Mouse (Mus musculus): Measurements from ENCODE around the gene Rtn4rl2.

The Rtn4rl2 gene

DNA sequence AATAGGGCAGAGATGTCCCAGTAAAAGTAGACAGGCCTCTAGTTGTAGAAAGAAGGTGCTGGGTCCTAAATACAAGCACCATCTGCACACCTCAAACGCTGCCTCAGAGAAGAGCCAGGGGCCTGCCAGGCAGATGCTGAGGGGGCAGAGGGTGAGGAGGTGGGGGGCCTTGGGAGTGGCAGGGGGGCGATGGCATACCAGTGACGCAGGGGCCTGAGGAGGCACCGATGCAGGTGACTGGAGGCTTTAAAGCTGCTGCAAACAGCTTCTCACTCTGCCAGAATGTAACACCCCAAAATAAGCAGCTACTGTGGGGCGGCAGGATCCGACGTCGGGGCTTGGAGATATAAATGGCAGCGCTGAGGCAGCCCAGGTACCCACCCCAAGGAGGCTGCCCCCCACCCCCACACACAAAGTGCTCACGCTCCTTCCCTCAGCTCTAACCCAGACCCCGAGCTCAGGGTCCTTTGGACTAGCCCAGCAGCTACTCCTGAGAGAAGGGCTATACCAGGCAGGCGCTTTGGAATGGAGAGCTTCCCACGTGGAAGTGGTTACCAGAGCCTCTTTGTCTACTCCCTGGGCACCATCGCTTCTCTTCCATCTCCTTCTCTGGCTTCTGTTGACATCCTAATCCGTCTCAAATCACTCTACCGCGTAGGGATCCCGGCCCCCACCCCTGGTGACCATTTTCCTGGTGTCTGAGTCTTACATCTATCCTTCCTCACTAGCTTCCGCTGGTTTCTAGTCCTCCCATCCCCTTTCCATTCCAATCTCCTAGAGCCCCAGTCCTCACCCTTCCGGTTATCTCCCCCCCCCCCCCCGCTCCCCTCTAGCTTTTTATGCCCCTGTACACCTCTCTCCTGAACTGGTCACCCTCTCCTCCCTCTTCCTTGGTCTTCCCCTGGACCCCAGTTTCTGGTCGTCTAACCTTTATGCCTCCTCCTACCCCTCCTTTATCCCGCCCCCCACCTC lies 1.1 kb downstream of the Rtn4rl2 start:
- DNase-seq (ENCODE audit: low spot score in 2 of 2): no peak

DNA sequence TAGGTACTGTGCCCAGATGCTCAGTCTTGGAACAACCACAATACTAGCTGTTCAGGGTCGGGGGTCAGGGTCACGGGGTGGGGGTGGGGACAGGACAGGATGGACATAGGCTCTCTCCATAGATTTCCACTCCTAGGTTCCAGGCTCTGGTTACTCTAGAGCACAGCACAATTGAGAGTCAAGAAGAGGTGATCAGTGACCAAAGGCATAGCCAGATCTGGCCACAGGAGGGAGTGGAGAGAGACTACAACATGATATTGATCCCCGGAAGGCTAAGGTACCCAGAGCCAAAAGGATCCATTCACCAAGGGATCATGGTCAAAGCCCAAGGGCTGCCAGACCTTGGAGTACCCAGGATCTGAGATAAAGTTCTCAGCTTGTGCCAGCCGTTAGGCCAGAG lies 1.9 kb downstream of the Rtn4rl2 start:
- DNase-seq (ENCODE audit: low spot score in 2 of 2): no peak

DNA sequence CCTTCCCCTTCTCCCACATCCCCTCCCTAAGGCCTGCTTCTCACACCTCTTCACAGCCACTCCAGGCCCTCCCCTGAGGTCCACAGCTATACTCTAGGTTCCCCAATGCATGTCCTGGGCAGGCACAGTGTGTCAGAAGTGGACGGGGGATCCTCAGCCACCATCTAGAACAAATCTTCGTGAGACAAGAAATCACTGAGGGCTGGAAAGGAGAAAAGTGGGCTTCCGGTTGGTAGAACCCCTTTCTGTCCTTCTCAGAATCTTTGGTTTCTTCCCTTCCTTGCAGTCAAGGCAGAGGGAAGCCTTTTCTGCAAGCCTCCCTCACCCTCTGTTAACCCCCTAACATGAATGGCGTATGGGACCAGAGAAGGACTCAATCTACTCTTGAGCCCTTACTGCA lies 2.6 kb downstream of the Rtn4rl2 start:
- no peak for DNase-seq (ENCODE audit: low spot score in 2 of 2)

DNA sequence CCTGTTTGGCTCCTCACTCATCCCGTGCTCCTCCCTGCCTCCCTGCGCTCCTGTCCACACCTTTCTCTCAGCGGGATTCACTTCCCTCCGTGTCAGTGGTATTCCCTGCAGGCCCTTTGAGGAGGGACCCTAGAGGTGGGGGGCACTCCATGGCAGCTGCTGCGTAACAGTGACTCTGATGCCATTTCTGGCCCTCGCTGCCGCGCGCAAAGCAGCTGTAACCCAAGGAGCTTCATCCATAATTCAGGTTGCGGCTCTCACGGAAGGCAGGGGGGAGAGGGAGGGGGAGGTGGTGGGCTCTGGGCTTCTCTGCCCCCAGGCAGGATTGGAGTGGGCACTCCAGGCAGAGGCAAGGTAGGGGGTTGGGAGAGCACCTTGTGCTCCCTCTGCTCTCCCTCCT lies 3.0 kb downstream of the Rtn4rl2 start:
- no peak for DNase-seq (ENCODE audit: low spot score in 2 of 2)

DNA sequence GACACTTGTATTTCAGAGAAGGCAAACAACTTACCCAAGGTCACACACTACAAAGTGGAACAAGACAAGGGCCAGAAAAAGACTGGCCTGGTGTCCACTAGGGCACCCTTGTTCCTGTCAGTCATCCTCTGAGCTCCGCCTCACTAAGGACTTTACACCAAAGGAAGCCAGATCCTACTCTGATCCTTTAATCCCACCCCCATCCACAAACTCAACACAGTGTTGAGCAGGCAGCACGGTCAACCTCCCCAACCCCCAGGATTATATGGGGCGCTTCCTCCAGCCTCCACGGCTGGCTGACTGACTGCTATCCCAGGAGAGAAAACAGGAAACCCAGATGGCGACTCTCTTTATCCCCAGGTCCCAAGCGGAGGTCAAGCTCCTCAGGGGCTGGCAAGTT lies 3.4 kb downstream of the Rtn4rl2 start:
- no peak for DNase-seq (ENCODE audit: low spot score in 2 of 2)

DNA sequence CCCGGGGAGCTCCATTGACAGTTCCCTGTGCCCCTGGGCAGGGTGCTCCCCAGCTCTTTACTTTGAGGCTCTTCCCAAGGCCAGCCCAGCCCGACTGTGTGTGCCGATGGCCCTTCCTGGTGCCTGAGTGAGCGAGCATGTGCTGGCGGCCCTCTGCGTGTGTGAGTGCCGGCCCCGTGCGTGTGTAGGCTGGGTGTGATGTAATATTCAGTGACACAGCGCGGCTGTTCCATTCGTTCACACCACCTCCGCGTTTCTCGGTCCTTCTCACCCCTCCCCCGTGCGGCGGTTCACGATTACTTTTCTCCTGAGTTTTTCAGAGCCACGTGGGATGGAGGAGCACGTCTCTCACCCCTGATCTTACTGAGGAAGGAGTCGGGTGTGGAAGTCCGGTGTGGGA lies 3.9 kb downstream of the Rtn4rl2 start:
- peak; percentile 89 for DNase-seq (ENCODE audit: low spot score in 2 of 2)

DNA sequence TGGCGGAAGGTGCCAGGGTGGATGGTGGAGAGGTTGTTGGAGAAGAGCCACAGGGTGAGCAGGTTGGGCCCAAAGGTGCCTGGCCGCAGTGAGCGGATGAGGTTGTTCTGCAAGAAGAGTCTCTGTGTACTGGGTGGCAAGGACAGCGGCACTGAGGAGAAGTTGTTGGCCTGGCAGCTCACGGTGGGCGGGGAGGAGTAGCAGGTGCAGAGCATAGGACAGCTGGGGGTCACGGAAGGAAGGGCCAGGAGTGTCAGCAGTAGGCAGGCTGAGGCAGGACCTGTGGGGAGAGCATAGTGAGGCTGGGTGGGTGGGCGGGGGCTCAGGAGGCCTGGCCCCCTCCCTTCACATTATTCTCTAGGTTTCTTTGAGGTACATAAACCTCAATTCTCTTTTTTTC lies 5.9 kb downstream of the Rtn4rl2 start:
- DNase-seq (ENCODE audit: low spot score in 2 of 2): no peak

DNA sequence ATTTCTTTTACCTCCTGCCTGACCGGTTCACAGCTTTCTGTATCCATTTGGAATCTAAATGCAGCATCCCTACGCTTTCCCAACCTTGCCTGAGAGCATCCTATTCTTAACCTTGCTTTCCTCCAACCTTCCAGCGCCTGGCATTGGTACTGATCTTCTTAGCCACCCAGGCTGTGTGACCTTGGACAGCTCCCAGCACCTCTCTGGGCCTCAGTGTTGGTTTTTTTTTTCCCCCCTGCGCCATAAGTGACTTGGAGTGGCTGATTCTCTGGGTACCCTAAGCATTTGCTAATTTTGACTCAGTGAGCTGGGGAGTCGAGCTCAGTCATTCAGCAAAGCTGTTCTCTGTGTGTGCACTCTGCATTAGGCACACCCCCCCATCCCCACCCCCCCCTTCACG lies 10.7 kb downstream of the Rtn4rl2 start:
- DNase-seq (ENCODE audit: low spot score in 2 of 2): no peak

DNA sequence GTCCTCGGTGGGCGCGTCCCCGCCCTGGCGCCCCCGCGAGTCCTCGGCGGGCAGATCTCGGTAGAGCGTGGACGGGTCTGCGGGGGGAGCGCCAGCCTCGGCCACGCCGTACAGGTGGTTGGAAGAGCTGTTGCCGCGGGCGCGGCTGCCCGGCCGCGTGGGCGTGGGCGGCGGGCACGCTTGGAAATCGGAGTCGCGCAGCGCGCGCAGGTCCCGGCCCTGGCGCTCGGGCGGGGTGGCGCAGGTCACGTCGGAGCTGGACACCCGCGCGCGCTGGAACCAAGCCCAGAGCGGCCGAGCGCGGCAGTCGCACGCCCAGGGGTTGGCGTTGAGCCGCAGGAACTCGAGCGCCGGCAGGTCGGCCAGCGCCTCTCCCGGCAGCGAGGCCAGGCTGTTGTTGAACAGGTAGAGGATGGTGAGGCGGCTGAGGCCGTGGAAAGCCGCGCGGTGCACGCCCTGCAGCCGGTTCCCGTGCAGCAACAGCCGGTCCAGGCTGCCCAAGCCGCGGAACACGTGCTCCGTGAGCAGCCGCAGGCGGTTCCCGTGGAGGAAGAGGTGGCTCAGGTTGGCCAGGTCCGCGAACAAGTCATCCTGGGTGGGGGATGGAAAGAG lies 14.3 kb downstream of the Rtn4rl2 start:
- DNase-seq (ENCODE audit: low spot score in 2 of 2): no peak

DNA sequence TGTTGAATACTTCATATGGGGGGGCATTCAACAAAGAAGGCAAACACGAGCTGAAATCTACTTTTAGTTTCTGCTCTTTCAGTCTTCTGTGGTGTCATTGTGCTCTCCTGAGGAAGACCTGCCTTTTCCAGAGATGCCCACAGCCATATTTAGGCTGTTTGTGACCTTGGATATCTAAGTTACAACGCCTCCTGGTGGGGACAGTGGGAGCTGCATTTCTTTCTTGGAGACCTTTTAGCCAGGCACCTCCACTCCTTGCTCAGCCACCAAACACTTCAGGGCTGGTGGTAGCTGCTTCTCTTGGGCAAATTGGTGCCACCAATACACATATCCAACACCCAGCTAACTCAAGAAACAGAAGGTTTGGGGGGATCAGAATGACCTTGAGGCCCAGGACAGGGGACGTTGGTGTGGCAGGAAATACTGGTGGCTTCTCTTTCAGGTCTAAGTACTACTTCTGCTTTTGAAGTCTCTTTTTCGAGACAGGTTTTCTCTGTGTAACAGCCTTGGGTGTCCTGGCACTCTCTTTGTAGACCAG lies 15.8 kb downstream of the Rtn4rl2 start:
- no peak for DNase-seq (ENCODE audit: low spot score in 2 of 2)

DNA sequence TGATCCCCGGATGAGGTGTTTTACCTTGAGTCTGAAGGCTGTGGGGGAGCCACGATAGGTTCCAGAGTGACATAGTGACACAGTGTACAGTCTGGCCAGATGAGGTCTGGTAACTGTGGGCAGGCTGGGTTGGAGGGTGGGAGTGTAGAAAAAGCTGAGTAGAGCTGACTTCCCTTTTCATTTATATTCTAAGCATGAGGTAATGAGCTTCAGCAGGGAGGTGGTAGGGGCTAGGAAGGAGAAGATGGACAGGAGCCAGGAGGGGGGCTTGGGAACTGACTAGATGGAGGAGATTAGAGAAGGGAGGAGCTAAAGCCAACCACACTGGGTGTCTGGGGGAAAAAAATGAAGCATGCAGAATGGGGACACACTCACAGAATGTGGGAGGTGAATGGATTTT lies 17.5 kb downstream of the Rtn4rl2 start:
- peak in 1 of 2 experiments; percentile 45 for DNase-seq (ENCODE audit: low spot score in 2 of 2)

DNA sequence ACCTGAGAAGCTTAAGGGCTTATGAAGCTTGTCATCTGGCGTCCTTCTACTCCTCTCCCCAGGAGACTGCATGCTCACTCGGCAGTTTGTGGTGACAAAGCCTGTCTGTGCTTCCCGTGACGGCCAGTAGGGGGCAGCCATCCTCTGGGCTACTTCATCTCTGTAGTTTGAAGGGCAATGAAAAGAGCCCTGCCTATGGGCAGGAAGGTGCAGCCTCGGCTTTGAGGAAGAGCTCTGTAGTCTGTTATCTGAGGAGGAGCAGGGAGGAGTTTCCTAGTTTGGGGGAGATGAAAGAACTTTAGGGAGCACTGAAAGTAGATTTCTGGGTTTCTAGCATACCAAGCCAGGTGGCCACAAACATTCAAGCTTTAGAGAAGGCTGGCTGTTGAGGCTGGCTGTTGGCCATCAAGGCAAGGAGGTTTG lies 18.0 kb downstream of the Rtn4rl2 start:
- peak; percentile 79 to 81 for DNase-seq (ENCODE audit: low spot score in 2 of 2)

DNA sequence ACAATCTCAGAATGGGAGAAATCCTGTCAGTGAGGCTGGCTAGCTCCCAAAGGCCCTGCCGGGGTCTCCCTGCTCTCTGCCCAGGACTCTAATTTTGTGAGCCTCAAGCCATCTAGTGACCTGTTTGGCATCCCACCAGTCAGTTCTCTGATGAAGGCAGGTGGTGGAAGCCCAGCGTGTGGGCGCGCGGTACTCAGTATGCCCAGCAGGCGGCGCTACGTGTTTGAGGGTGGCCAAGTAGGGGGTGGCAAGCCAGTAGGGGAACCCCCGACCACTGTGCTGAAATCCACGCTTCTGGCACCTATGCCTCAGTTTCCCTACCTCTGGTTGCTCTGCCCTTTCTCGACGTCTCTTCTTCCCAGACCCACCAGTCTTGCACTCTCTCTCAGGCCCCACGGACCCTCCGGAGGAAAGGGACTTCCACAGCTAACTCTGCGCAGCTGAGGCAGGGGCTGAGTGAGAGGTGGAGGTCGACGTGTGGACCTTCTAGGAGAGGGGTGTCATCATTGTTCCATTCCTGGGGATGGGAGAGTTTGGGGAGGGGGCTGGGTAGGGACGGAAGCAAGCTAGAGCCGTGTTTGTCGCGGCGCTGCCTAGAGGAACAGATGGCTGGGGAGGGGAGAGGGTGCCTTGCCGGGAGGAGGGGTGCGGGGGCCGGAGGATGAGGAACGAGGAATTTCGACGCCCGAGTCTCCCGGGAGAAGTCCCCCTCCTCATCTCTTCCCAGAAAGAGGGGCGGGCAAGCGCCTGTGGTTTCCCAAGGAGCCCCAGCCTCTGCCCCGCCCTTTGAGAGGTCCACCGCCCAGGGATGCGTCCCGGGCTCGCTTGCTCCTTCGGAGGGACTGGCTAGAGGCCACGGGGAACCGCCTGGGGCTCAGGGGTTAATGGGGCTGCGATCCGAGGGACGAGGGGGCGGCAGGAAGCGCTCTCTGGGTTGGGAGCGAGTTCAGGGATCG lies 20.6 kb downstream of the Rtn4rl2 start:
- DNase-seq (ENCODE audit: low spot score in 2 of 2): peak; percentile 59 to 72

DNA sequence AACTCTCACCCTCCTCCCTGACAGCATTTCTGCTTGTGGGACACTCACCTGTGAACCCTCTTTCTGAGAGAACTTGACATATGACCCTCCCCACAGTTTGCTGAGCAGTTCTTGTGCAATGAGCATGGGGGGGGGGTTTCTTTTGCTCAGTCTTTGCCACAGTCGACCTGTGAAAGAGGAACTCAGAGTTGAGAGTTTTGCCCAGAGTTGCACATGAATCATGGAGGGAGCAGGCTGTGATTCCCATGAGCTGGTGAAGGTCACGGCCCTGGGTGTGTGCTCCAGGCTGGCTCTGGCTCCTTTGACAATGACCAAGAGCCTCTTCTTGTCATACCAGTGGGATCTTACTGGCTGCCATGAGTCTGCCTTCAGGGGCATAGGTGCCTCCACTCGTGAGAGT lies 24.3 kb downstream of the Rtn4rl2 start:
- DNase-seq (ENCODE audit: low spot score in 2 of 2): no peak

DNA sequence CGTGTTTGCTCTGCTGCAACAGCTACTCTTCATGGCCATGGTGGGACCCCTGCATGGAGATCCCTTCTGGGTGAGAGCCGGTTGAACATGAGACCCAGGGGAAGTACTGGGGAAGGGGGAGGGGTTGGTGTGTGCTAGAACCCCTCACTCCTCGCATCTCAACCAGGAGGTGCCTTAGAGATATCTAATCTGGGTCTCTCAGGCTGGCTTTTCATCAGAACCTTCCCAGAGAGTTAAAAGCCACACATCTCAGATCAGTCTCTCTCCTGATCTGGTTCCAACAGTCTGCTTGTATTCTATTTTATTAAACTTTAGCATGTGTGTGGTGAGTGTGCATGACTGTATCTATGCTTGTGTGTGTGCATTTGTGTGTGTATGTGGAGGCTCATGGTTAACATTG lies 25.1 kb downstream of the Rtn4rl2 start:
- no peak for DNase-seq (ENCODE audit: low spot score in 2 of 2)

DNA sequence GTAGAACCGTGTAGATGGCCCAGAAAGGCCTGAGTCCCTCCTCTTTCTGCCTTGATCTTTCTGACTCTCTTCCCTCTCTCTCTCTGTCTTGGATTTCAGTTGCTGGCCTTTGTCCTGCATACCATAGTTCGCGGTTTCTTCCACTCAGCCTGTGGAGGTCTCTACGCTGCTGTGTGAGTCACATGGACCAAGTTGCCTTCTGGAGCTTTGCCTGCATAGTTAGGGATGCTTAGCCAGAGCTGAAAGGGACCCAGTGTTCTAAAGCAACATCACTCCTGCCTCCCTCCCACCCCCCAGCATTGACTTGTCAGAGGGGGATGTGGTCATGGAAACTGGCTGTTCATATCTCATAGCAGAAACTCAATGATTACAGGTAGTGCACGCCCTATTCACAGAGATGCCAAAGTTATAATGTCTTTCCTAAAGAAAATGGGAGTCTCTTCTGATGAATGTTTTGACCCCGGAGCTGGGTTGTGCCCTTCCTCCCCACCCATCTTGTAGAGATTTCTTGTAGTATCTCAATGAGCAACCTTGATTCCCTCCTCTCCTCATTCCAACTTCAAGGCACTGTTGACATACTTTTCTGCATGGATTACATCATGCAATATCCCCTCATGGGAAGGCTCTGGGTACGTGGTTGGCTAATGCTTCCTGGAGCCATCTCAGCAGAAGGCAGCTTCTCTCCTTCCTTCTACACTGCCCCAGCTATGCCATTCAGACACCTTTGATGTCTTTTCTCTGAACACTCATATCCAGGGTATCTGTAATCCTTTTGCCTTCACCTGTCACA lies 26.3 kb downstream of the Rtn4rl2 start:
- no peak for DNase-seq (ENCODE audit: low spot score in 2 of 2)

DNA sequence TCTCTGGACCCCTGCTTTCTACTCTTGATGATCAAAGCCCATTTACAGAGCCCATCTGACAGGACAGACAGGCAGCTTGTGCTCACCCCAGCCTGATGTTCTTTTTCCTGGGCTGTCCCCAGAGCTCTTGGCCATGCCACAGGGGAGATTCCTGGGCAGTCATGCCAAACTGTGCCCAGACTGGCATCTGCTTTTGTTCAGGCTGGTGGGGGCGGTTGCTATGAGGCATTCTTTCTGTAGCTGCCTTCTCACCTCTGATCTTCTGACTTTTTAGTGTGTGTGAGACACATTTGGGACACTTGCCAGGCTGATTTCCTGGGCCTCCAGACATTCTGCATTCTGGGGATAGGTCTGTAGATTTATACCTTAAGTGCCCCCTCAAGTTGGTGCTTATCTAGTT lies 28.0 kb downstream of the Rtn4rl2 start:
- no peak for DNase-seq (ENCODE audit: low spot score in 2 of 2)

DNA sequence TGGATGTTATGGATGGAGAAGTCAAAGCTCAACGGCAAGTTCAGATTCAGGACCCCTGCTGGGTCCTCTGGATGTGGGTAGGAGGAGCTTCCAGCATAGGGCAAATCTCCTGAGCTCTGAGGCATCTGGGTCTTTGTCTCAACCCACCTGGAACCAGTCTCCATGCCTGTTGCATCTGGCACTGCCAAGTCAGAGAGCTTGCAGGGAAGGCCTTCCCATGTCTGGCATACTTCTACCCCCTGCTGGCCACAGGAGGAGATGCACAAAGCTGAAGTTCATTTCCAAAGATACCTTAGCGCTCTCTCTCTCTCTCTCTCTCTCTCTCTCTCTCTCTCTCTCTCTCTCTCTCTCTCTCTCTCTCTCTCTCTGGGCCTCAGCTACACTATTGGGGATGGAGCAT lies 30.8 kb downstream of the Rtn4rl2 start:
- peak in 1 of 2 experiments; percentile 75 for DNase-seq (ENCODE audit: low spot score in 2 of 2)

DNA sequence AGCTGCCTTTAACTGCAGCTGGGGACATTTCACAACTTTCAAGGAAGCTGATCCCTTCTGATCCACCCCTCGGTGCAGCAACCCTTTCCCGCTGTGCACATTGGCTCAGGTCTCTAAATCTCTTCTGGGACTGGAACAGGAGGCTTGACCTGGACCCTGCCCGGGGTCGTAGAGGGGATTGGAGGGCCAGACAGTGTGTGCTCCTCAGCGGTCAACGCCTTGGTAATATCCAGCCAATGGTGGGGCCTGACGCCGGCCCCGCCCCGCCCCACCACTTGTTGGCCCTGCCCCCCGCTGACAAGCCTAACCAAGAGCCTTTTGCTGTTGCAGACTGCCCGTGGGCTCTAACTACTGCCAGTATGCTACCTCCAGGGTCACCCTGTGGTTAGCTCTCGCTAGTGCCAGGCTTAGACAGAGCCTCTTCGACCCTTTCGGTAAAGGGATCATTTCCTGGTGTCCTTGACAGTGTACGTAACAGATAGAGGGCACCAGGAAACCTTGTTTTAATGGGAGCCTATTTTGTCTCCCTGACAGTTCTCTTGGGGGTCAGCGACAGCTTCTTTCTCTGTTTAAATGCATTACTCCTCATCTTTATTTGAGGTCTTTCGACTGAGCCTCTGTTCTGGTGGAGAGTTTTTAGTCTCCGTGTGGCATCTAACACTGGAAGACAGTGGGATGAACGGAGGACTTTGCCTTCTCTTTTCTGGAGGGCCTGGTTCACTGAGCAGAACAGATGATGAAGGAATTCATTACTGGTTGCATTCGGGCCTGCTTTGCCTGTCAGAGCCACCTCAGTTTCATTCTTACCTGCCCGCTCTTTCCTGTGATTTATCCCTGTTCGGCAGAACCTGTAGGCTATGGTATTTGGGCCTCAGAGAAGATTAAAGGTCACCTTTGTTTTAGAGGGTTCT lies 35.1 kb downstream of the Rtn4rl2 start:
- DNase-seq (ENCODE audit: low spot score in 2 of 2): no peak

Data from right cerebral cortex, adult 2 months (tissue).